ENCODE assay signal across 8 mouse cellular contexts in the genomic region with DNA sequence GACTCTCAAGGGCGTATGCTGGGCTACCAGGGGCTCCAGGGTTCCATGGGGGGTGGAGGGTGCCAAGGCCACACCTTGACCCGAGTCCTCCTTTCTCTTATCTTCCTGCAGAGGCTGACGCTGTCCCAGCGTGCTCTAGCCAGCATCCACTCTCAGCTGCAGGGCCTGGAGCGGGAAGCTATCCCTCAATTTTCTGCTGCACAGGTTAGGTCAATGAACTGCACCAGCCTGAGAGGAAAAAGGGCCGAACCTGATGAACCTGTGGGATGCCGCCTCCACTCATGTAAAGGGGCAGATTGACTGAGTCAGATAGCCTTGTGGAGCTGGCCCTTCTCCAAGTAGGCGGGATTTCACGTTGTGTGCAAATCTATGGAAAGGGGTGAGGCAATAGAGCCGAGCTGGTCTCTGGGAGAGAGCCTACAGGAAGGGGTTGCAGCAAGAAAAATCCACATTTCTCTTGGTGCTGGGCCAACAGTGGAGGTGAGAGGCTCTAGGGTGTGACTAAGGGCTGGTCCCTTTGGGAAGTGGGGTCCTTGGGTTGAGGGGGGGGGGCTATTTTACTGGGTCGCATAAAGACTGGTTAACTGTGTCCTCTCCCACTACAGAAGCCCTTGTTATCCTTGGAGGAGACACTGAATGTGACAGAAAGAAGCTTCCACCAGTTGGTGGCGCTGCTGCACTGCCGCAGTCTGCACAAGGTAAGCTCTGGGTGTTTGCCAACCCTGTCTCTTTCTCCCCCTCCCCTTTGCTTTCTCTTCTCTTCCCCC. TPM values are rescaled to one million over a fixed set of nuclear protein-coding genes. Genes with fewer than 3 reads are reported as not detected.
DNase-seq lines count a peak whose midpoint lies in the region; ATAC-seq lines count a peak whose summit lies in the region.

No protein-coding gene starts in this region.

- peak; percentile 83 for ATAC-seq in inflammation-experienced regulatory T-cells, adult 6 months
- peak; percentile 85 for ATAC-seq in midbrain, embryonic 12.5 days (ENCODE audit: low FRiP score, low read depth)

- H3K4me2 ChIP-seq in midbrain, embryonic 12.5 days (replicated peaks) = 0 out of 2 replicates have a peak overlapping the region, but pooled peaks have one; percentile 1

- H3K9ac ChIP-seq in midbrain, embryonic 12.5 days (replicated peaks) = 0 out of 2 replicates have a peak overlapping the region, but pooled peaks have one; percentile 8

- H3K36me3 ChIP-seq in limb, embryonic 10.5 days = 0 out of 2 replicates have a peak, but pooled peaks cover 2% of the 10 kb centered on the region
- H3K36me3 ChIP-seq in midbrain, embryonic 12.5 days = peaks cover 42% of the 10 kb centered on the region

- no peaks in the 10 kb centered on the region for H3K4me1 ChIP-seq in limb, embryonic 10.5 days
- H3K4me1 ChIP-seq in midbrain, embryonic 12.5 days = peaks cover 15% of the 10 kb centered on the region; the same call in 1 of the 2 replicates

- 47% methylated on average over 13 of the region's 13 CpGs for WGBS in limb, embryonic 10.5 days
- WGBS in midbrain, embryonic 12.5 days = 44% methylated on average over 13 of the region's 13 CpGs

- no peaks in the 10 kb centered on the region for H3K27me3 ChIP-seq in limb, embryonic 10.5 days (ENCODE audit: low read depth, poor library complexity, severe bottlenecking)
- no peaks in the 10 kb centered on the region for H3K27me3 ChIP-seq in midbrain, embryonic 12.5 days

- no peaks in the 10 kb centered on the region for H3K9me3 ChIP-seq in limb, embryonic 10.5 days (replicated peaks)
- H3K9me3 ChIP-seq in midbrain, embryonic 12.5 days = no peaks in the 10 kb centered on the region

- no peak overlapping the region for H3K4me3 ChIP-seq in limb, embryonic 10.5 days
- no peak overlapping the region for H3K4me3 ChIP-seq in midbrain, embryonic 12.5 days

- DNase-seq in layer of hippocampus, adult 11-12 months (ENCODE audit: low spot score) = peak; percentile 90
- no peak for DNase-seq in layer of hippocampus, adult 9-10 months (ENCODE audit: low spot score)
- peak; percentile 95 to 99 for DNase-seq in cerebellum, postnatal 10 days
- DNase-seq in gastrocnemius, adult 8-10 months (ENCODE audit: low spot score in 2 of 2) = peak; percentile 59 to 68
- DNase-seq in limb, embryonic 10.5 days (ENCODE audit: low spot score) = peak; percentile 83
- DNase-seq in spleen, postnatal 10 days (ENCODE audit: low spot score in 2 of 2) = peak; percentile 69 to 88

- H3K27ac ChIP-seq in limb, embryonic 10.5 days = no peak overlapping the region
- peak overlapping the region; percentile 58 for H3K27ac ChIP-seq in midbrain, embryonic 12.5 days (replicated peaks)

RNA-seq across cellular contexts. Expression of a gene that starts 6.0 kb away (rescaled TPM):
- total RNA-seq in gastrocnemius, adult 8-10 months (2022) = 10 to 100 TPM; 23.8 to 30.8 (median 25.8) TPM
- 10 to 100 TPM; 22.6 to 40.2 (median 24.9) TPM for polyA plus RNA-seq in inflammation-experienced regulatory T-cells, adult 6 months (2017; shearing (Covaris generic))
- polyA plus RNA-seq in limb, embryonic 10.5 days (2016; fragmentation: Nextera tagmentation; extraction: Ambion mirVana) = 61.7 and 75.9 TPM in 2 replicates
- 121 and 130 TPM in 2 replicates for polyA plus RNA-seq in midbrain, embryonic 12.5 days (2016; fragmentation: Nextera tagmentation; extraction: Ambion mirVana)

RNA-seq across cellular contexts. Expression of a gene that starts 11.7 kb away (rescaled TPM):
- total RNA-seq in gastrocnemius, adult 8-10 months (2022) = 1 to 10 TPM in 1 of 4 experiments, under 1 TPM in 3; 0.18 to 1.3 (median 0.75) TPM
- polyA plus RNA-seq in inflammation-experienced regulatory T-cells, adult 6 months (2017; shearing (Covaris generic)) = under 1 TPM; 0.47 to 0.95 (median 0.62) TPM
- 0.79 and 1.2 TPM in 2 replicates for polyA plus RNA-seq in limb, embryonic 10.5 days (2016; fragmentation: Nextera tagmentation; extraction: Ambion mirVana)
- 79.8 and 87.2 TPM in 2 replicates for polyA plus RNA-seq in midbrain, embryonic 12.5 days (2016; fragmentation: Nextera tagmentation; extraction: Ambion mirVana)

RNA-seq across cellular contexts. Expression of a gene that starts 19.3 kb away (rescaled TPM):
- total RNA-seq in gastrocnemius, adult 8-10 months (2022) = 1 to 10 TPM; 1.8 to 2.4 (median 2.1) TPM
- polyA plus RNA-seq in inflammation-experienced regulatory T-cells, adult 6 months (2017; shearing (Covaris generic)) = 1 to 10 TPM; 6.3 to 9.5 (median 7.2) TPM
- 1.2 and 2.0 TPM in 2 replicates for polyA plus RNA-seq in limb, embryonic 10.5 days (2016; fragmentation: Nextera tagmentation; extraction: Ambion mirVana)
- polyA plus RNA-seq in midbrain, embryonic 12.5 days (2016; fragmentation: Nextera tagmentation; extraction: Ambion mirVana) = 2.5 and 2.7 TPM in 2 replicates

RNA-seq across cellular contexts. Expression of a gene that starts 33.8 kb away (rescaled TPM):
- total RNA-seq in gastrocnemius, adult 8-10 months (2022) = 1 to 10 TPM; 1.5 to 2.2 (median 2.0) TPM
- not detected for polyA plus RNA-seq in inflammation-experienced regulatory T-cells, adult 6 months (2017; shearing (Covaris generic))
- 23.5 and 32.3 TPM in 2 replicates for polyA plus RNA-seq in limb, embryonic 10.5 days (2016; fragmentation: Nextera tagmentation; extraction: Ambion mirVana)
- 13.2 and 17.7 TPM in 2 replicates for polyA plus RNA-seq in midbrain, embryonic 12.5 days (2016; fragmentation: Nextera tagmentation; extraction: Ambion mirVana)

Comparison
In these comparisons a context has a peak if more than half of its experiments do, and no peak if none do; other contexts are left out.
1. RNA of a gene that starts 11.7 kb away (polyA plus RNA-seq): 79.8 to 87.2 TPM in midbrain, embryonic 12.5 days; 0.79 to 1.2 TPM in limb, embryonic 10.5 days and 0.47 to 0.95 TPM in inflammation-experienced regulatory T-cells, adult 6 months; every median in the first group is over 10 times any median in the second.